Mouse (Mus musculus): ENCODE measurements at regions not wholly inside any gene's neighbourhood (a gene's known extent, or its start where the extent isn't known, plus 50 kb on each side); places are given as distances from the start of the nearest gene placed in this dataset.

- H3K9me3 ChIP-seq (ENCODE audit: control insufficient read depth, low read length) = no peaks in the 10 kb centered on the region
Measured at GRCm38 (mm10) chr6:84463592-84464367, 129.9 kb downstream of the Cyp26b1 start.

GRCm38 (mm10) chr6:84456803-84457202 is 136.9 kb downstream of the Cyp26b1 start:
- no peak for ATAC-seq (ENCODE audit: low FRiP score, low TSS enrichment)
- Histone ChIP-seq H3K27me3 (ENCODE audit: control insufficient read depth, insufficient read depth, low read length) (peaks cover 2% of the 10 kb centered on the region; the same call in 1 of the 2 replicates), H3K4me3 (ENCODE audit: low read length) (no peak overlapping the region), H3K4me2 (replicated peaks; ENCODE audit: low read depth, low read length) (no peak overlapping the region), H3K36me3 (ENCODE audit: control insufficient read depth, insufficient read depth, low read length) (no peaks in the 10 kb centered on the region), H3K4me1 (ENCODE audit: control insufficient read depth, insufficient read depth, low read length) (no peaks in the 10 kb centered on the region), H3K9me3 (ENCODE audit: control insufficient read depth, low read length) (no peaks in the 10 kb centered on the region), H3K27ac (ENCODE audit: low read depth, low read length) (no peak overlapping the region), H3K9ac (ENCODE audit: low read depth, low read length) (no peak overlapping the region)
- 90% methylated on average over 3 of the region's 3 CpGs for WGBS

More at GRCm38 (mm10) chr6:84463592-84464367, 129.9 kb downstream of the Cyp26b1 start:
- no peak overlapping the region for H3K4me3 ChIP-seq (ENCODE audit: low read length)
- no peaks in the 10 kb centered on the region for H3K4me1 ChIP-seq (ENCODE audit: control insufficient read depth, insufficient read depth, low read length)
- no peak overlapping the region for H3K27ac ChIP-seq (ENCODE audit: low read depth, low read length)
- WGBS = 84% methylated on average over 7 of the region's 7 CpGs
- no peaks in the 10 kb centered on the region for H3K36me3 ChIP-seq (ENCODE audit: control insufficient read depth, insufficient read depth, low read length)
- ATAC-seq (ENCODE audit: low FRiP score, low TSS enrichment) = no peak
- no peak overlapping the region for H3K9ac ChIP-seq (ENCODE audit: low read depth, low read length)
- H3K4me2 ChIP-seq (replicated peaks; ENCODE audit: low read depth, low read length) = no peak overlapping the region
- peaks cover 9% of the 10 kb centered on the region; the same call in 1 of the 2 replicates for H3K27me3 ChIP-seq (ENCODE audit: control insufficient read depth, insufficient read depth, low read length)

DNA sequence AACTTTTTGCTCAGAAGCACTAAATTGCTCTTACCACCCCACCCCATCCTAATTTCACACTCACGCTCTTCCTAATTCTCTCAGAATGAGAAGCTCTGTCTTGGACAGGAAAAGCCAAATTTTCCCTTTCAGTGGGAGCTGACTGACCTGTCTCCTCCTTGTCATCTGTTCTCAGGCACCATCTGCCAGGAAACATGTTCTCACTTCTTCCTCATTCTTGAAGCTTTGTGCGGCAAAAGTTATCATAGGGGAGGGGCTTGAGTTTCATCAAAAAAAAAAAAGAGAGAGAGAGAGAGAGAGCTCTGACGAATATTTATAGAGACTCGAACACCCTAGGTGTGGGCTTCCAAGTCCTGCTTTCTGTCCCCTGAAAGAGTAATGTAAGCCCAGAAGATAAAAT is 148.6 kb downstream of the Cyp26b1 start:
- Histone ChIP-seq H3K4me3 (ENCODE audit: low read length) (no peak overlapping the region), H3K9me3 (ENCODE audit: control insufficient read depth, low read length) (no peaks in the 10 kb centered on the region), H3K27me3 (ENCODE audit: control insufficient read depth, insufficient read depth, low read length) (peaks cover 8% of the 10 kb centered on the region), H3K27ac (ENCODE audit: low read depth, low read length) (no peak overlapping the region), H3K4me1 (ENCODE audit: control insufficient read depth, insufficient read depth, low read length) (no peaks in the 10 kb centered on the region), H3K36me3 (ENCODE audit: control insufficient read depth, insufficient read depth, low read length) (no peaks in the 10 kb centered on the region), H3K9ac (ENCODE audit: low read depth, low read length) (no peak overlapping the region), H3K4me2 (replicated peaks; ENCODE audit: low read depth, low read length) (no peak overlapping the region)
- 40% methylated on average over 4 of the region's 4 CpGs for WGBS
- ATAC-seq (ENCODE audit: low FRiP score, low TSS enrichment) = no peak

DNA sequence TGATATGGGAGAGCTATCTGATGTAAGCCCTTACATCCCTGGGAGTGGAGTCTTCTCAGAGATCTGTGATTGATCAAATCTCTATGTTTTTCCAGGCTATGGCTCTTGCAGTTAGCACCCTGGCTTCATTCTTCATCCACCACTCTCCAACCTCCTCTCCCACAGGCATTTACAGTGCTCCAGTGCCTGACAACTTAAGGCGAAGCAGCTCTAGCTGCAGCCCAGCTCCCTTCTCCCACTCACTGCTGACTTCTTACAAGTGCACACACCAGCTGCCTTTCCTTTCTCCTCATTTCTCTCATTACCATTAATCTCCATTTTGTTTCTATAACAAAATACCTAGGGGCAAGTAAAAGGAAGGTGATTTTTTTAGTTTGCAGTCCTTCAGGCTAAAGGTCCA is 151.0 kb downstream of the Cyp26b1 start:
- WGBS = 88% methylated on average over 1 of the region's 1 CpGs
- H3K9ac ChIP-seq (ENCODE audit: low read depth, low read length) = no peak overlapping the region
- no peak overlapping the region for H3K27ac ChIP-seq (ENCODE audit: low read depth, low read length)
- ATAC-seq (ENCODE audit: low FRiP score, low TSS enrichment) = no peak
- no peaks in the 10 kb centered on the region for H3K36me3 ChIP-seq (ENCODE audit: control insufficient read depth, insufficient read depth, low read length)
- H3K27me3 ChIP-seq (ENCODE audit: control insufficient read depth, insufficient read depth, low read length) = peaks cover 10% of the 10 kb centered on the region
- H3K4me3 ChIP-seq (ENCODE audit: low read length) = no peak overlapping the region
- no peaks in the 10 kb centered on the region for H3K4me1 ChIP-seq (ENCODE audit: control insufficient read depth, insufficient read depth, low read length)
- no peaks in the 10 kb centered on the region for H3K9me3 ChIP-seq (ENCODE audit: control insufficient read depth, low read length)
- no peak overlapping the region for H3K4me2 ChIP-seq (replicated peaks; ENCODE audit: low read depth, low read length)

DNA sequence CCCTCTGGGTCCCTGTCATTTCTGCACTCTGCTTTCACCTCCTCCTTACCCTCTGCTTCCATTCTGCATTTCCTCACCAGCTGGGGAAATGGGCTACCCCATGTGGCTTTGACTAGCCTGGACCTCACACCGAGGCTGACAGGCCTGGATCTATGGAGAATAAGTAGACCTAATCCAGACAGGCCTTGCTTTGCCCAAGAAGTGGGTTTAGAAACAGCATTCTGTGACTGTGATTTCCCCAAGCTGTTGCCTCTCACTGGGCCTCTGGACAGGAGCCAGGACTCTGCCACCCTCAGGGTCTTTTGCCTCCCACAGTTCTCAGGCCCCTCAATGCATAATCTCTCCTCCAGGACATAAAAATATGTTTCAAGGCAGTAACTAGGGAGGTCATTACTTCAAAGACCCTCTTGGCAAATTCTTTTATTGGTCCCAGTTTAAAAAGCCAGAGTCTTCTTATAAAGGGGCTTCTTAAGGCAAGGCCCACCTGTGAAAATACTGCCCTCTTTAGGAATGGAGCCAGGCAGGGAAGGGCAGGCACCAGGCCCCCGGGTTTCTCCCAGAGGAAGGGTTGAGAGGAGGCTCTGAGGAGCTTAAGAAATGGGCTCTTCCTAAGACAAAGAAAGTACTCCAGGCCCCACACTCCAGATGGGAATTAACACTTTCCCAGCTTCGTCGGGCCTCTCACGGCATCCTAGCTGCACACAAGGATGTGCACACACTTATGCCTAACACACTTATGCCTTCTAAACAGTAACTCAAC is 151.8 kb downstream of the Cyp26b1 start:
- no peak overlapping the region for H3K9ac ChIP-seq (ENCODE audit: low read depth, low read length)
- H3K9me3 ChIP-seq (ENCODE audit: control insufficient read depth, low read length) = no peaks in the 10 kb centered on the region
- H3K4me3 ChIP-seq (ENCODE audit: low read length) = no peak overlapping the region
- 79% methylated on average over 5 of the region's 5 CpGs for WGBS
- peaks cover 14% of the 10 kb centered on the region for H3K27me3 ChIP-seq (ENCODE audit: control insufficient read depth, insufficient read depth, low read length)
- no peak for ATAC-seq (ENCODE audit: low FRiP score, low TSS enrichment)
- no peaks in the 10 kb centered on the region for H3K36me3 ChIP-seq (ENCODE audit: control insufficient read depth, insufficient read depth, low read length)
- H3K4me1 ChIP-seq (ENCODE audit: control insufficient read depth, insufficient read depth, low read length) = no peaks in the 10 kb centered on the region
- H3K27ac ChIP-seq (ENCODE audit: low read depth, low read length) = no peak overlapping the region
- H3K4me2 ChIP-seq (replicated peaks; ENCODE audit: low read depth, low read length) = no peak overlapping the region

DNA sequence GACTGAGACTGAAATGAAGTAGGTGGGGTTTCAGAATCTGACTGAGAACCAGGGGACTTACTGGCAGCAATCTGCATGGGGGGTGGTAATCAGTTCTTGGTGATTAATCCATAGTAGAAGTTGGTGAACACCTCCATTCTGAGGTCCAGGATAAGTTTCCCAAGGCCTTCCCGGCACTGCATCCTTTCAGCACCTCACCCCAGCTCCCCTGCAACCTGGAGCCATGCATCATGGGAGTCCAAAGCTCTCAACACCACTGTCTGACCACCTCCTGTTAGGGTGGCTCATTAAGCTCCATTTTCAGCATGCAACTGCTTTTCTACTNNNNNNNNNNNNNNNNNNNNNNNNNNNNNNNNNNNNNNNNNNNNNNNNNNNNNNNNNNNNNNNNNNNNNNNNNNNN is 157.0 kb downstream of the Cyp26b1 start:
- Histone ChIP-seq H3K27me3 (ENCODE audit: control insufficient read depth, insufficient read depth, low read length) (peaks cover 33% of the 10 kb centered on the region), H3K4me3 (ENCODE audit: low read length) (no peak overlapping the region), H3K9ac (ENCODE audit: low read depth, low read length) (no peak overlapping the region), H3K4me2 (replicated peaks; ENCODE audit: low read depth, low read length) (no peak overlapping the region), H3K4me1 (ENCODE audit: control insufficient read depth, insufficient read depth, low read length) (no peaks in the 10 kb centered on the region), H3K27ac (ENCODE audit: low read depth, low read length) (no peak overlapping the region), H3K36me3 (ENCODE audit: control insufficient read depth, insufficient read depth, low read length) (no peaks in the 10 kb centered on the region), H3K9me3 (ENCODE audit: control insufficient read depth, low read length) (no peaks in the 10 kb centered on the region)
- 92% methylated on average over 1 of the region's 1 CpGs for WGBS
- ATAC-seq (ENCODE audit: low FRiP score, low TSS enrichment) = no peak

DNA sequence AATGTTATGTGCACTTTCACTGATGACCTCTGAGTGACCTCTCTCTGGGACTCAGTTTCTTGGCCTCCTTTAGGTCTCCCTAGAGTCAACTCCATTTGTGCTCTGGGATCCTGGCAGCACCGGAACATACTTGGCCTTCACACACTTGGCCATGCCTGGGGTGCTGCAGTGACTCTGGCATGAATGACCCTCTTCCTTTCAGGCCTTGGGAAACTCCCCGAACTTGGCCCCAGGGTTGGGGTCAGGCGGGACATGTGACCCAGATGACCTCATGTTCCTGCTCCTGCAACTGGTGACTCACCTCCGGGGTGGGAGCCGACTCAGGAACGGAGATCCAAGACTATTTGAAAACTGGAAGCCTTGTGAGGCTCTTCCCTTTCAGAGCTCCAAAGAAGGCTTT is 159.2 kb downstream of the Cyp26b1 start:
- Histone ChIP-seq H3K9me3 (ENCODE audit: control insufficient read depth, low read length) (no peaks in the 10 kb centered on the region), H3K27ac (ENCODE audit: low read depth, low read length) (no peak overlapping the region), H3K4me2 (replicated peaks; ENCODE audit: low read depth, low read length) (no peak overlapping the region), H3K36me3 (ENCODE audit: control insufficient read depth, insufficient read depth, low read length) (no peaks in the 10 kb centered on the region), H3K4me3 (ENCODE audit: low read length) (no peak overlapping the region), H3K9ac (ENCODE audit: low read depth, low read length) (no peak overlapping the region), H3K27me3 (ENCODE audit: control insufficient read depth, insufficient read depth, low read length) (peaks cover 52% of the 10 kb centered on the region), H3K4me1 (ENCODE audit: control insufficient read depth, insufficient read depth, low read length) (no peaks in the 10 kb centered on the region)
- no peak for ATAC-seq (ENCODE audit: low FRiP score, low TSS enrichment)
- 71% methylated on average over 6 of the region's 6 CpGs for WGBS

DNA sequence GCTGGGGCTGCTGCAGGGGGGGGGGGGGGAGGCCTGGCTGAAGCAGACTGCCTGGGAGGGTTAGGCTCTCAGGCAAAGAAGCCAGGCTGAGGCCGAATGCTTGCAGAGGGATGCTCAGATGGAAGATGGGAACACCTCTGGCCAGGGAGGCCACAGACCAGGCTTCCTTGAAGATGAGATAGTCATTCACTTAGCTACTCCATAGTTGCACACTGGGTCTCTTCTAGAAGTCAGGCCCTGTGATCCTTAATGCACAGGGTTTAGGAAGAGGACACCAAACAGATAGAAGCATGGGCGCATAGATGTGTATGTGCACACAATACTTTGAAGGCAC is 162.1 kb downstream of the Cyp26b1 start:
- Histone ChIP-seq H3K27ac (ENCODE audit: low read depth, low read length) (no peak overlapping the region), H3K27me3 (ENCODE audit: control insufficient read depth, insufficient read depth, low read length) (peaks cover 57% of the 10 kb centered on the region), H3K9ac (ENCODE audit: low read depth, low read length) (no peak overlapping the region), H3K9me3 (ENCODE audit: control insufficient read depth, low read length) (no peaks in the 10 kb centered on the region), H3K36me3 (ENCODE audit: control insufficient read depth, insufficient read depth, low read length) (no peaks in the 10 kb centered on the region), H3K4me1 (ENCODE audit: control insufficient read depth, insufficient read depth, low read length) (no peaks in the 10 kb centered on the region), H3K4me2 (replicated peaks; ENCODE audit: low read depth, low read length) (no peak overlapping the region), H3K4me3 (ENCODE audit: low read length) (no peak overlapping the region)
- 70% methylated on average over 2 of the region's 2 CpGs for WGBS
- ATAC-seq (ENCODE audit: low FRiP score, low TSS enrichment) = no peak

- Histone ChIP-seq H3K4me2 (replicated peaks; ENCODE audit: low read depth, low read length) (no peak overlapping the region), H3K36me3 (ENCODE audit: control insufficient read depth, insufficient read depth, low read length) (no peaks in the 10 kb centered on the region), H3K9me3 (ENCODE audit: control insufficient read depth, low read length) (no peaks in the 10 kb centered on the region), H3K4me1 (ENCODE audit: control insufficient read depth, insufficient read depth, low read length) (no peaks in the 10 kb centered on the region), H3K27ac (ENCODE audit: low read depth, low read length) (no peak overlapping the region), H3K4me3 (ENCODE audit: low read length) (no peak overlapping the region), H3K27me3 (ENCODE audit: control insufficient read depth, insufficient read depth, low read length) (peaks cover 61% of the 10 kb centered on the region), H3K9ac (ENCODE audit: low read depth, low read length) (no peak overlapping the region)
- peak; percentile 47; the same call in 1 of the 2 replicates for ATAC-seq (ENCODE audit: low FRiP score, low TSS enrichment)
- 32% methylated on average over 12 of the region's 12 CpGs for WGBS
Measured at GRCm38 (mm10) chr6:84430925-84431621, 162.6 kb downstream of the Cyp26b1 start.

All from kidney, embryonic 14.5 days (tissue).